Mouse (Mus musculus): ENCODE results near the gene Gng3. TPM values are rescaled to one million over a fixed set of nuclear protein-coding genes. Genes with fewer than 3 reads are reported as not detected.
"Not testable (repeated sequence)": the region's sequence is repeated elsewhere in the genome, so short reads cannot be mapped to it uniquely, and the experiment has no call there.

The Gng3 gene
- polyA plus RNA-seq, 1 experiment from 2014 or later, result 0.50 TPM

DNA sequence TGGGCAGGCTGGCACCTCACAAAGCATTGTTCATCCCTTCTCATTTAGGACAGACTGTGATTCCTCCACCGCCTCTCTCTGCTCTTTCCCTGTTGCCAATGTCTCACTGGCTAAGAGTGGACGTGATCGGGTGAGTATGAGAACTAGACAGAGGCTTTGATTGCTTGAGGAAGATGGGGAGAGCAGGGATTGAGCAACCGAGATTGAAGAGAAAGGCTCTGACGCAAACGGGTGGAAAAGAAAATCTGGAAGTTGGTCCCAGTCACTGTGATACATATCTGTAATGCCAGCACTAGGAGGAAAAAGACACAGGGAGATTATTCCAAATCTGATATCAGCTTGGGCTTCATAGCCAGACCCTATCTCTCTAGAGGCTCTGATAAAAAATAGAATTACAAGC lies 4.0 kb upstream of the Gng3 start:
- no peak overlapping the region for H3K4me2 ChIP-seq
- peaks cover 38% of the 10 kb centered on the region for H3K36me3 ChIP-seq (replicated peaks)
- H3K4me3 ChIP-seq (replicated peaks), result no peak overlapping the region
- no peak overlapping the region for H3K9ac ChIP-seq
- H3K27me3 ChIP-seq, result no peaks in the 10 kb centered on the region
- no peak for ATAC-seq (ENCODE audit: insufficient read depth)
- H3K9me3 ChIP-seq (replicated peaks), result no peaks in the 10 kb centered on the region
- H3K4me1 ChIP-seq (replicated peaks), result peaks cover 40% of the 10 kb centered on the region
- 66% methylated on average over 6 of the region's 6 CpGs for WGBS (ENCODE audit: insufficient replicate concordance)
- no peak overlapping the region for H3K27ac ChIP-seq (replicated peaks)

DNA sequence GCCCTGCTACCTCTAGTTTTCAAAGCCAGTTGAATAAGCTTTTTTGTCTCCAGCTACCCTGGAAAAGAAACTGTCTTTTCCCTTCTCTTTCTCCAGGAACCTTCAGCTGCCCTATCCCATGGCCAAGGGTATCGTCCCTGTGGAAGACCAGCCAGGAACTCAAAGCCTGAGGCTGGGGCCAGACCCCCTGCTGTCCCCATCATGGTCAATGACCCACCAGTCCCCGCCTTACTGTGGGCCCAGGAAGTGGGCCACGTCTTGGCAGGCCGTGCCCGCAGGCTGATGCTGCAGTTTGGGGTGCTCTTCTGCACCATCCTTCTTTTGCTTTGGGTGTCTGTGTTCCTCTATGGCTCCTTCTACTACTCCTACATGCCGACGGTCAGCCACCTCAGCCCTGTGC lies 2.0 kb upstream of the Gng3 start:
- H3K9ac ChIP-seq, result peak overlapping the region; percentile 66; the same call in 1 of the 2 replicates
- peak overlapping the region; percentile 86 for H3K4me2 ChIP-seq
- peaks cover 22% of the 10 kb centered on the region for H3K36me3 ChIP-seq (replicated peaks)
- ATAC-seq (ENCODE audit: insufficient read depth), result no peak
- WGBS (ENCODE audit: insufficient replicate concordance), result 69% methylated on average over 7 of the region's 7 CpGs
- peaks cover 48% of the 10 kb centered on the region for H3K4me1 ChIP-seq (replicated peaks)
- H3K27me3 ChIP-seq, result no peaks in the 10 kb centered on the region
- H3K4me3 ChIP-seq (replicated peaks), result peak overlapping the region; percentile 65
- 0 out of 2 replicates have a peak overlapping the region, but pooled peaks have one; percentile 31 for H3K27ac ChIP-seq (replicated peaks)
- no peaks in the 10 kb centered on the region for H3K9me3 ChIP-seq (replicated peaks)

DNA sequence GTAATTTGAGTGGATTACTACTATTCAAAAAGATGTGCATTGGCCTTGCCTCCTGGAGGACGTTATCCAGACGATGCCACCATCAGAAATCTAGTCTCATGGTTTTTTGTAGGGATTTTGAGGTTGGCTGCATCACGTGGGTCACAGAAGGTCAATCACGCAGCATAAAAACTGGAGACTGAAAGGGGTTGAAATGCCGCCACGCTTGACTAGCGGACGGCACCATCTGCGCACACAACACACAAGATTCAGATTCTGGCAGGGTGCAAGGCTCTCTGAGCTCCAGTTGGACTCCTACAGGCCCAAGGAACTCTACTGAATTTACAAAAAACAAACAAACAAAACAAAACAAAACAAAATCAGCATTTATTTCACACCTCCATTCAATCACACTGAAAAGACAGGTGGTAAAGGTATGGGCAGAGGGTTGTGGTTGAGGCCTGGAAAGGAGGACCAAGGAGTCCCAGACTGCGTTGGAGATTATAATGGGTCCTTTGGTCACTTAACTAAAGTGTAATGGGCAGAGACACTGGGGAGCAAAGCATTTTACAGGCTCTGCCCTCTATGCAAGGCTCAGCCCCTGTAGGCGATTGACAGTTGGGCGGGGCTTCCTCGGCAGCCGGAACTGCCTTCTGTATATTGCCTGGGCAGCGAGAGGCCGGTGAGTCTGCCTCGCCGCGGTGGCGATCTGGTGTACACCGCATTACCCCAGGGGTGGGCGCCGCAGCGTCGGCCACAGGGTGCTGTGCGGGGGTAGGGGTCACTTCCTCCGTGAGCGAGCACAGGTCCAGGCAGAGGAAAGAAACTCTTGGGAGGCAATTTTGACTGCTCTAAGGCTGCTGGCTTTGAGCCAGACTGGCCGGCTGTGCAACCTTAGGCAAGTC lies 1.2 kb upstream of the Gng3 start:
- H3K4me1 ChIP-seq (replicated peaks), result peaks cover 48% of the 10 kb centered on the region
- H3K36me3 ChIP-seq (replicated peaks), result peaks cover 23% of the 10 kb centered on the region
- H3K27ac ChIP-seq (replicated peaks), result peak overlapping the region; percentile 31; the same call in 1 of the 2 replicates

DNA sequence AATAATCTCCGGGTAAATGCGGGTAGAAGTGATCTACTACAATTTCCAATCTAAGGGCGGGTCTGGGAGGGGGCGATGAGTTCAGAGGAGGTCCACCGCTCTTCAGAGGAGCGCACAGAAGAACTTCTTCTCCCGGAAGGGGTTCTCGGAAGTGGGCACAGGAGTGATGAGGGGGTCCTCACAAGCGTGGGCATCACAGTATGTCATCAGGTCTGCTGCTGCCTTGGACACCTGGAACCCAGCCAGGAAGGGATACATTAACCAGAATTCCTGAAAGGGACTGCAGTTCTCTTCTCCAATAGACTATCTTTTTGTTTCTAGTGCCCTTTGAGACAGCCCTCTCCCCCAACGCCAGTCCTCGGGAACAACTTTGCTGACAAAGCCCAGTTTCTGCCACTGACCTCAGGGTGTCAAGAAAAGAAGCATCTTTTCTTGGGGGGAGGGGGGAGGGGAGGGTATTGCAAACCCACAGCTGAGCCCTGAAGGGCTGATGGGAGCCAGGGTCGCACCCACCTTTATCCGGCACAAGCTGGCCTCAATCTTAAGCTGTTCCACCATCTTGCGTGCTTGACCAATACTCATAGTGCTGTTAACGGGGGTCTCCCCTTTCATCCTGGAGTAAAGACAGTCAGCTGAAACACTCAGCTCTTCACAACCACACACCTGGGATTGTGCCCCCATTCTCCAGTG lies 808 bp downstream of the Gng3 start:
- Histone ChIP-seq H3K4me2 (peak overlapping the region; percentile 89), H3K27ac (replicated peaks) (peak overlapping the region; percentile 85), H3K36me3 (replicated peaks) (peaks cover 40% of the 10 kb centered on the region), H3K4me1 (replicated peaks) (peaks cover 45% of the 10 kb centered on the region), H3K4me3 (replicated peaks) (peak overlapping the region; percentile 67), H3K9ac (peak overlapping the region; percentile 66), H3K9me3 (replicated peaks) (no peaks in the 10 kb centered on the region), H3K27me3 (no peaks in the 10 kb centered on the region)
- ATAC-seq (ENCODE audit: insufficient read depth), result peak; percentile 5; the same call in 1 of the 2 replicates
- WGBS (ENCODE audit: insufficient replicate concordance), result 21% methylated on average over 15 of the region's 15 CpGs

More for the DNA sequence above, 1.2 kb upstream of the Gng3 start:
- Histone ChIP-seq H3K4me2 (peak overlapping the region; percentile 86), H3K9ac (peak overlapping the region; percentile 66), H3K4me3 (replicated peaks) (peak overlapping the region; percentile 65), H3K9me3 (replicated peaks) (no peaks in the 10 kb centered on the region), H3K27me3 (no peaks in the 10 kb centered on the region)
- peak; percentile 71 for ATAC-seq (ENCODE audit: insufficient read depth)
- WGBS (ENCODE audit: insufficient replicate concordance), result 26% methylated on average over 29 of the region's 29 CpGs

DNA sequence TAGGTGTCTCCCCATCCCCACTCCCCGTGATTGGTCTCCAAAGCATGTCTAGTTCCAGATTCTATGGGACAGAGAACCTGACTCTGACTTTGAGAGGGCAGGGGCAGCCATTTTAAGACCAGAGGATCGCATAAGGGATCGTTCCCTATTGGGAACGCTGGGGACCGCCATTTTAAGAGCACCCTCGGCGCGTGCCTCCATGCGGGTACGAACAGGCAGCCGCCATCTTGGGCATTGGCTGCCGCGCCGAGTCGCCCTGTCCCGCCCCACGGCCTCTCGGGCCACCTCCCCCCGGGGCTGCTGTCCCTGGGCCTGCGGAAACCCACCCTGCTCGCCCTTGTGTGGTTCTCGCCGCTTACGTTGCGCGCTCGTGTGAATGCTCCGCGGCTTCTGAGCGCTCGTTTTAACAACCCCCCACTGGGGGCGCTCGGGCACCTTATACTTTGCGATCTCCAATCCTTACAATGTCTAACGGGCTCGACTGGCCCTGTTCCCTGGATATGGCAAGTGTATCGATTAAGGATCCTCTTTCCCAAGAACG lies 1.7 kb downstream of the Gng3 start, which contains the start of gene Bscl2:
Bscl2 (plus strand) TSS at position 217 of the 541 bp plus-strand sequence.
- Histone ChIP-seq H3K4me3 (replicated peaks) (peak within 1 kb of the TSS; percentile 67), H3K27ac (replicated peaks) (peak within 1 kb of the TSS; percentile 85), H3K36me3 (replicated peaks) (peaks cover 46% of the 10 kb centered on the region), H3K9me3 (replicated peaks) (no peaks in the 10 kb centered on the region), H3K4me2 (peak within 1 kb of the TSS; percentile 89), H3K4me1 (replicated peaks) (peaks cover 45% of the 10 kb centered on the region), H3K9ac (peak within 1 kb of the TSS; percentile 66), H3K27me3 (no peaks in the 10 kb centered on the region)
- peak; percentile 64 for ATAC-seq (ENCODE audit: insufficient read depth)
- WGBS (ENCODE audit: insufficient replicate concordance), result 1% methylated on average over 38 of the region's 38 CpGs

DNA sequence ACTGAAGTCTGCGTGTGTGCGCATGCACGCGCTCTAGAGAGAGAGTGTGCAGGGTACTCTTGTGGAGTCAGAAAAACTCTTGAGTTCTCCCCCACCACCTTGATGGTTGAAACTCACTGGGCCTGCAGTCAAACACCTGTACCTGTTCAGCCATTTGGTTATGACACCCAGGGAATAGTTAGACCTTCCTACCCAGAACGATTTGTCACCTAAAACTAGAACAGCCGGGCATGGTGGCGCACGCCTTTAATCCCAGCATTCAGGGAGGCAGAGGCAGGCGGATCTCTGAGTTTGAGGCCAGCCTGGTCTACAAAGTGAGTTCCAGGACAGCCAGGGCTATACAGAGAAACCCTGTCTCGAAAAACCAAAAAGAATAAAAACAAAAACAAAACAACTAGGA lies 2.7 kb downstream of the Gng3 start:
- not testable (repeated sequence) for H3K4me3 ChIP-seq (replicated peaks); H3K9me3 ChIP-seq (replicated peaks); H3K4me2 ChIP-seq; H3K9ac ChIP-seq; H3K27ac ChIP-seq (replicated peaks); ATAC-seq (ENCODE audit: insufficient read depth); H3K27me3 ChIP-seq
- WGBS (ENCODE audit: insufficient replicate concordance), result 93% methylated on average over 10 of the region's 10 CpGs
- H3K4me1 ChIP-seq (replicated peaks), result peaks cover 42% of the 10 kb centered on the region
- peaks cover 51% of the 10 kb centered on the region for H3K36me3 ChIP-seq (replicated peaks)

DNA sequence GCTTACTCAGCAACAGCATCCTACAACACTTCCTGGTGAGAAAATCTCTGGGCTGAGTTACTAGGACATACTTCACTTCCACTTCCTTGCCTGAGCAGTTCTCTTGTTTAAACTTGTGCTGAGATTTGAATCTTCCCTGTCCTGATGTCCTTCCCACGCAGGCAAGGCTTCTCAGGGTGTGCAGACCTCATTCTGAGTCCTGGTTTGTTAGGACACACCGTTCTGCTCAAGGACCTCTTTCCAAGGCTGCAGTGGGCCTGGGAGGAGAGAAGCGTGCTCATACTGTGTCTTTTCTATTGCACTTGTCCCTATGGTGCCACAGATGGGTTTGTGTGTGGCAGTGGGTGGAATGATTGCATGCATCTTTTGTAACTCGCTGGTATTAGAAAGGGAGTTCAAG lies 6.0 kb downstream of the Gng3 start:
- peaks cover 14% of the 10 kb centered on the region for H3K4me1 ChIP-seq (replicated peaks)
- H3K27me3 ChIP-seq, result no peaks in the 10 kb centered on the region
- no peak for ATAC-seq (ENCODE audit: insufficient read depth)
- 0 out of 2 replicates have a peak overlapping the region, but pooled peaks have one; percentile 10 for H3K27ac ChIP-seq (replicated peaks)
- H3K36me3 ChIP-seq (replicated peaks), result peaks cover 82% of the 10 kb centered on the region
- H3K9me3 ChIP-seq (replicated peaks), result no peaks in the 10 kb centered on the region
- WGBS (ENCODE audit: insufficient replicate concordance), result 90% methylated on average over 4 of the region's 4 CpGs
- H3K9ac ChIP-seq, result no peak overlapping the region
- no peak overlapping the region for H3K4me3 ChIP-seq (replicated peaks)
- no peak overlapping the region for H3K4me2 ChIP-seq

DNA sequence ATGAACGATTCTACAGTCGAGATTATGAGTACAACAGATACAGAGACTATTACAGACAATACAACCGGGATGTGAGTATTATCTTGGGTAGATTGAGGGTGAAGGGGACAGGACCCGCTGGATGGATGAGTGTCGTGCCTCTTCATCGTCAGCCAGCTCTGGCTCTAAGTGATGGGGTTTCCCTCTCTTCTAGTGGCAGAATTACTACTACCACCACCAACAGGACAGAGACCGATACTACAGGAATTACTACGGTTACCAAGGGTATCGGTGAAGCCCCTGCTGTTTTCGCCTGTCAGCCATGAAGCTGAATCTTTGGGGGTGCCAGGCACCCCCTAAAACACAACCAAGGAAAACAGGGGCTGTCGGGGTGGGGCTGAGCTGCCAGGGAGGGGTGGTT lies 7.7 kb downstream of the Gng3 start:
- Histone ChIP-seq H3K36me3 (replicated peaks) (peaks cover 98% of the 10 kb centered on the region), H3K9me3 (replicated peaks) (no peaks in the 10 kb centered on the region), H3K4me2 (no peak overlapping the region), H3K27ac (replicated peaks) (no peak overlapping the region), H3K4me3 (replicated peaks) (no peak overlapping the region), H3K27me3 (no peaks in the 10 kb centered on the region), H3K4me1 (replicated peaks) (peaks cover 5% of the 10 kb centered on the region; the same call in 1 of the 2 replicates), H3K9ac (no peak overlapping the region)
- ATAC-seq (ENCODE audit: insufficient read depth), result no peak
- WGBS (ENCODE audit: insufficient replicate concordance), result 85% methylated on average over 11 of the region's 11 CpGs

DNA sequence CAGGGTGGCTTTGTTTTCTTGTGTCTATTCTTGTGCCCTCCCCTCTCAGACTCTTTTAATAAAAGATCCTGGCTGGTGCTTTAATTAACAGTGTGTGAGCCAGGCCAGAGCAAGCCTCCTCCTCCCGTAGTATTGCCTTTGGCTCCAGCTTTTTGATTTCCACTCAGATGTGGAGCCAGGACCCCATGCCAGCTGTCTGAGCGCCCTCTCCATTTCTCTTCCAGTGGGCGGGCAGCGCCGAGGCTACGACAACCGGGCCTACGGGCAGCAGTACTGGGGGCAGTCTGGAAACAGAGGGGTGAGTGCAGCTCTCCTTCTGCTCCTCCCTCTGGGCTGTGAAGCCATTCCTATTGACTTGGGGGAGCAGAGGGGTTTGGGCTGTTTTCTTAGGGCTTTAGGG lies 8.3 kb downstream of the Gng3 start:
- Histone ChIP-seq H3K36me3 (replicated peaks) (peaks cover 99% of the 10 kb centered on the region), H3K4me1 (replicated peaks) (peaks cover 5% of the 10 kb centered on the region; the same call in 1 of the 2 replicates), H3K4me3 (replicated peaks) (no peak overlapping the region), H3K27me3 (no peaks in the 10 kb centered on the region), H3K27ac (replicated peaks) (no peak overlapping the region), H3K9me3 (replicated peaks) (no peaks in the 10 kb centered on the region), H3K4me2 (no peak overlapping the region), H3K9ac (no peak overlapping the region)
- ATAC-seq (ENCODE audit: insufficient read depth), result no peak
- WGBS (ENCODE audit: insufficient replicate concordance), result 96% methylated on average over 8 of the region's 8 CpGs

DNA sequence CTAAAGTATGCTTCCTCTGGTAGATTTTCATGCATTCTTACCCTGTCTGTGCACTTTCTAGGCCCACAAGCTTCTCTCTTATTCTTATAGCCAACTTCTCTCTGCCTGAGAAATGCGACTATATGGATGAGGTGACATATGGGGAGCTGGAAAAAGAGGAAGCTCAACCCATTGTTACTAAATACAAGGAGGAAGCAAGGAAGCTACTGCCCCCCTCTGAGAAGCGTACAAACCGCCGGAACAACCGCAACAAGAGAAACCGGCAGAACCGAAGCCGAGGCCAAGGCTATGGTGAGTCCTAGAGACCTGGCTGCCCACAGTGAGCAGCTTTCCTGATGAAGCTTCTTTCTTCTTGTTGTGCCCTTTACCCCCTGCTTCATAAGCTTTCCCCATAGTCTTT lies 9.3 kb downstream of the Gng3 start, which contains the start of gene AC129217.1:
AC129217.1 (plus strand) TSS at position 114 of the 400 bp plus-strand sequence.
- Histone ChIP-seq H3K27me3 (no peaks in the 10 kb centered on the region), H3K4me3 (replicated peaks) (no peak within 1 kb of the TSS), H3K4me2 (0 out of 2 replicates have a peak within 1 kb of the TSS, but pooled peaks have one; percentile 10), H3K9me3 (replicated peaks) (no peaks in the 10 kb centered on the region), H3K27ac (replicated peaks) (peak within 1 kb of the TSS; percentile 35; the same call in 1 of the 2 replicates), H3K9ac (no peak within 1 kb of the TSS), H3K4me1 (replicated peaks) (peaks cover 5% of the 10 kb centered on the region; the same call in 1 of the 2 replicates), H3K36me3 (replicated peaks) (peaks cover 100% of the 10 kb centered on the region)
- ATAC-seq (ENCODE audit: insufficient read depth), result no peak
- 59% methylated on average over 8 of the region's 8 CpGs for WGBS (ENCODE audit: insufficient replicate concordance)
